Mouse (Mus musculus) ES-E14 (cell line): Measurements from ENCODE around the gene Galns. TPM values are rescaled to one million over a fixed set of nuclear protein-coding genes. Genes with fewer than 3 reads are reported as not detected.

Experiments used
- DNase-seq: peaks from one replicate; pipeline ENCODE4 v3.0.0-alpha.2; 2013; ENCODE audit warnings: low read depth, low spot score
- H3K27ac ChIP-seq: 2 replicates; pipeline ENCODE4 v1.5.1; 2012; ENCODE audit warnings: low read depth, mild to moderate bottlenecking, low read length, moderate library complexity, mixed read lengths; ENCODE audit not compliant: poor library complexity, insufficient read depth, severe bottlenecking
- H3K36me3 ChIP-seq: 2 replicates; pipeline ENCODE4 v1.6.1; 2012; ENCODE audit warnings: mild to moderate bottlenecking, low read length, moderate library complexity, mixed read lengths; ENCODE audit not compliant: control insufficient read depth, poor library complexity, insufficient read depth, severe bottlenecking
- H3K4me1 ChIP-seq, 2 experiments: fragments of 150-350 bp in 1 of 2; sonication (generic) in 1 of 2; 2 replicates each; pipeline ENCODE4 v1.6.1; 2012; ENCODE audit warnings: low read length in 2 of 2, mild to moderate bottlenecking in 1 of 2, mixed read lengths in 1 of 2; ENCODE audit not compliant: control insufficient read depth in 2 of 2, insufficient read depth in 2 of 2, poor library complexity in 1 of 2
- H3K4me3 ChIP-seq, 2 experiments: fragments of 150-350 bp in 1 of 2; sonication (generic) in 1 of 2; 2 replicates each; pipeline ENCODE4 v1.5.1; 2012; ENCODE audit warnings: low read length in 2 of 2, low read depth in 1 of 2, mild to moderate bottlenecking in 1 of 2, mixed read lengths in 1 of 2; ENCODE audit not compliant: insufficient read depth in 1 of 2, poor library complexity in 1 of 2, severe bottlenecking in 1 of 2
- H3K9ac ChIP-seq: 2 replicates; pipeline ENCODE4 v1.6.1; 2012; ENCODE audit warnings: low read depth, mild to moderate bottlenecking, low read length, mixed read lengths; ENCODE audit not compliant: poor library complexity, insufficient read depth, severe bottlenecking
- H3K9me3 ChIP-seq: fragments of 150-350 bp; sonication (generic); 2 replicates; pipeline ENCODE4 v1.6.1; 2012; ENCODE audit warnings: low read depth, mild to moderate bottlenecking, low read length; ENCODE audit not compliant: control insufficient read depth, insufficient read depth
- CHD2 ChIP-seq: IDR thresholded peaks from 2 replicates; pipeline ENCODE4 v1.6.1; 2014; ENCODE audit warnings: mild to moderate bottlenecking, low read depth, low read length, inconsistent platforms
- HCFC1 ChIP-seq: IDR thresholded peaks from 2 replicates; pipeline ENCODE4 v1.6.1; 2012; ENCODE audit warnings: low read length, inconsistent platforms, borderline replicate concordance; ENCODE audit not compliant: insufficient read depth
- MAFK ChIP-seq: IDR thresholded peaks from 2 replicates; pipeline ENCODE4 v1.6.1; 2014; ENCODE audit warnings: mild to moderate bottlenecking, low read depth, low read length, inconsistent platforms; ENCODE audit not compliant: insufficient read depth
- ZC3H11A ChIP-seq: IDR thresholded peaks from 2 replicates; pipeline ENCODE4 v1.6.1; 2012; ENCODE audit warnings: low read depth, mild to moderate bottlenecking, inconsistent platforms, low read length, borderline replicate concordance
- ZNF384 ChIP-seq: IDR thresholded peaks from 2 replicates; pipeline ENCODE4 v1.6.1; 2012; ENCODE audit warnings: low read depth, low read length, inconsistent platforms
- in situ Hi-C, 2 experiments: fragments of 600-800 bp; cut with MboI; formaldehyde crosslinking; loops; one replicate each; pipeline ENCODE4 v1.15.1; 2025; ENCODE audit warnings: low sequenced_read_pairs in 2 of 2, inconsistent platforms in 1 of 2; ENCODE audit not compliant: unreplicated experiment in 2 of 2
- total RNA-seq: library from RNA; depleted of rRNA; stranded (reverse); fragments of 300-350 nt; gene quantifications from 2 replicates; pipeline ENCODE4 v1.2.3, GENCODE M21; 2012

The Galns gene
- total RNA-seq, 1 experiment: 9.2 TPM

DNA sequence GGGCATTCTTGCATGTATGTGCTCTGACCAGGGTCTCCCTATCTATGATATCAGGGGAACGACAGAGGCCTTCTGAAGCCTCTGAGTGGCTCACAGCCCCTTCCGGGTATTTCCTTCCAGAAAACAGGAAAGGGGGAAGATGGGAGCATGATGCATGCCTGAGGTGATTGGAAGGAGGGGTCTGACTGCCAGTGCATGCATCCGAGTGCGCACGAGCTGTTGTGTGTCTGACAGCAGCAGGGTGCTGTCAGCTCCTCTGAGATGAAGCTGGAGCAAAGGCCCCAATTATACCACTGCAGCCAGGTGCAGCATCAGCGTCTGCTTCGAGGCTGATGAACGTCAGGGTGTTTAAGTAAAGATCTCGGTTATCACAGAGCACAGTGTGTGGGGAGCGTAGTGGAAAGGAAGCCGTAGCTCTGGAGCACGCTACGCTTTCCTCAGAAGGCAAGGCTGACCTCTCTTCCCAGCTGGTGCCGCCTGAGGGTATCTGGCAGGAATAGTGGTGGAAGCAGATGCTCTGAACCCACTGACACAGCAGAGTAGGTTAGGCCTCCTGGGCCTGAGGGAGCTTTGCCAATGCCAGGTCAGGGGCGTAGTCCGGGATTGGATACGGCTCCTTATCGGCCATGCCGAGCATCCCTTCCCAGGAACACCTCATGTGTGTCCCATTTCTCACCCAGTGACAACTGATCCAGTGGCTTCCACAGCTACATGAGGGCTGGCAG lies 17.3 kb downstream of the Galns start:
- TF ChIP-seq HCFC1 (no peak), CHD2 (no peak), MAFK (no peak), ZC3H11A (no peak), ZNF384 (no peak)
- H3K4me1 ChIP-seq: no peaks in the 10 kb centered on the region
- H3K36me3 ChIP-seq: no peaks in the 10 kb centered on the region
- no peak for DNase-seq
- no peaks in the 10 kb centered on the region for H3K9me3 ChIP-seq
- in situ Hi-C loops: no loop called here
- H3K4me3 ChIP-seq: no peak overlapping the region
- H3K27ac ChIP-seq: no peak overlapping the region
- no peak overlapping the region for H3K9ac ChIP-seq

DNA sequence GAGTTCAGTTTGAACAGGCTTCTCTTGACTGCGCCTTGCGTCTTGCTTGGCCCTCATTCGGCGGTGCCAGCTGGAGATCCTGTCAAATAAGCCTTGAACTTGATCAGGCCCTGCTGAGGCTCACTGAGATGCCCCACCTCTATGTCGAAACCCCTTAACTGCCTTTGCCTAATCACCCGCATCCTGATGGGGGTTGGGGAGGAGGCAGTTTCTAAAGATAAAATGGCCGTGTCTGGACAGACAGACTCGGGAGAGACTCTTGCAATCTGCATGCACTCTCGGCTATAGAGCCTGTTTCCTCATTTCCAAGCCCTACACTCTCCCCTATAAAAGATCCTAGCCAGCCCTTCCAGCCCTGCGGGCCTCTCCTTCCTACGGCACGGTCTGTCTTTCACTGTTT lies 18.0 kb downstream of the Galns start:
- H3K9ac ChIP-seq: no peak overlapping the region
- no peaks in the 10 kb centered on the region for H3K4me1 ChIP-seq
- no peak overlapping the region for H3K27ac ChIP-seq
- no peaks in the 10 kb centered on the region for H3K9me3 ChIP-seq
- no peak for TF ChIP-seq ZNF384
- no peak overlapping the region for H3K4me3 ChIP-seq
- H3K36me3 ChIP-seq: no peaks in the 10 kb centered on the region
- no peak for DNase-seq
- in situ Hi-C loops: no loop called here

DNA sequence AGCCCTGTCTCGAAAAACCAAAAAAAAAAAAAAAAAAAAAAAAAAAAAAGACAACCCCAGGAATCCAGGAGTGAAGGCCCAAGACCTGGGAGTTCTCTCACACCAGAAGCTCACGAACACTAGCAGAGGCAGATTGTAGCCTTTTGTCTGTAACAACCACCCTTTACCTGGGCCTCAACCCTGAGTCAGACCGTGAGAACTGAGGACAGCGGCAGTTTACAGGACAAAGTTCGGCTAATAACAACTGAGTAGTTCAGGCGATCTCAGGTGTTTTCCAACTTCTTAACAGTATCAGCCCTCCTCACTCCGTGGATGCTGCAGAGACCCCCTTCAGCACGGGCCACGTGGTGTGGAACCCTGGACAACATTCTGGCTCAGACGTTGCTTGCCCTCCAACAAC lies 24.5 kb downstream of the Galns start:
- no peak for TF ChIP-seq CHD2
- no peak for TF ChIP-seq ZC3H11A
- no peak for TF ChIP-seq MAFK
- Histone ChIP-seq H3K27ac (no peak overlapping the region), H3K4me3 (no peak overlapping the region), H3K9ac (no peak overlapping the region), H3K4me1 (peaks cover 0 to 19% of the 10 kb centered on the region in 2 experiments; a peak in 2 of 4 replicates), H3K9me3 (no peaks in the 10 kb centered on the region), H3K36me3 (no peaks in the 10 kb centered on the region)
- no peak for DNase-seq
- in situ Hi-C loops: no loop called here

- Histone ChIP-seq H3K27ac (no peak overlapping the region), H3K4me3 (no peak overlapping the region), H3K9me3 (no peaks in the 10 kb centered on the region), H3K9ac (no peak overlapping the region), H3K4me1 (peaks cover 0 to 21% of the 10 kb centered on the region in 2 experiments; a peak in 2 of 4 replicates), H3K36me3 (no peaks in the 10 kb centered on the region)
- TF ChIP-seq CHD2: no peak
- no peak for TF ChIP-seq ZC3H11A
- TF ChIP-seq ZNF384: no peak
- TF ChIP-seq MAFK: no peak
- no peak for TF ChIP-seq HCFC1
- in situ Hi-C loops: no loop called here
- DNase-seq: no peak
Observed at GRCm38 (mm10) chr8:122586171-122586570, 25.1 kb downstream of the Galns start.

DNA sequence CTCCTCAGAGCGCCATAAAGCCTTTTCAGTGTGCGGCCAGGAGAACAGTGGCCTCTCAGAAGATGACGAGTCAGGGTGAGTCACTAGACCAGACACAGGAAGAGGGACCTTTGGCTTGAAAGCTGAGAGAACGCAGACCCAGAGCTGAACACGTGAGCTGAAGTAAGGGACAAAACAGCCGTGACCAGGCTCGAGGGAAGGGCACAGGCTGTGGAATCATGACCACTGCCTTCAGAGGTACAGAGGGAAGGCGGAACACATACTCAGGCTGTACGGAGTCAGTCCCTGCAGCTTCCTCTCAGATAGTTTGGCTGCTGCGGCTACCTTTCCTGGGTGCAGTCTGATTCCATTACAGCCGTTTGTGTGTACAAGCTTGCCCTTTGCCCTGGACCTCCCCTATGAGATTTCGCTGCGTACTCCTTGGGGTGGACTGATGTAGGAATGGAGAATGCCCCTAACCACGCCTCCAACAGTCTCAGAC lies 25.8 kb downstream of the Galns start:
- no peak overlapping the region for H3K9ac ChIP-seq
- no peak overlapping the region for H3K4me3 ChIP-seq
- H3K4me1 ChIP-seq: peaks cover 0 to 27% of the 10 kb centered on the region in 2 experiments; a peak in 2 of 4 replicates
- no peak for DNase-seq
- no peak overlapping the region for H3K27ac ChIP-seq
- in situ Hi-C loops: no loop called here
- no peaks in the 10 kb centered on the region for H3K9me3 ChIP-seq
- H3K36me3 ChIP-seq: no peaks in the 10 kb centered on the region
- TF ChIP-seq ZNF384: no peak
